8 mouse cellular contexts compared by ENCODE assay signal in the genomic region with DNA sequence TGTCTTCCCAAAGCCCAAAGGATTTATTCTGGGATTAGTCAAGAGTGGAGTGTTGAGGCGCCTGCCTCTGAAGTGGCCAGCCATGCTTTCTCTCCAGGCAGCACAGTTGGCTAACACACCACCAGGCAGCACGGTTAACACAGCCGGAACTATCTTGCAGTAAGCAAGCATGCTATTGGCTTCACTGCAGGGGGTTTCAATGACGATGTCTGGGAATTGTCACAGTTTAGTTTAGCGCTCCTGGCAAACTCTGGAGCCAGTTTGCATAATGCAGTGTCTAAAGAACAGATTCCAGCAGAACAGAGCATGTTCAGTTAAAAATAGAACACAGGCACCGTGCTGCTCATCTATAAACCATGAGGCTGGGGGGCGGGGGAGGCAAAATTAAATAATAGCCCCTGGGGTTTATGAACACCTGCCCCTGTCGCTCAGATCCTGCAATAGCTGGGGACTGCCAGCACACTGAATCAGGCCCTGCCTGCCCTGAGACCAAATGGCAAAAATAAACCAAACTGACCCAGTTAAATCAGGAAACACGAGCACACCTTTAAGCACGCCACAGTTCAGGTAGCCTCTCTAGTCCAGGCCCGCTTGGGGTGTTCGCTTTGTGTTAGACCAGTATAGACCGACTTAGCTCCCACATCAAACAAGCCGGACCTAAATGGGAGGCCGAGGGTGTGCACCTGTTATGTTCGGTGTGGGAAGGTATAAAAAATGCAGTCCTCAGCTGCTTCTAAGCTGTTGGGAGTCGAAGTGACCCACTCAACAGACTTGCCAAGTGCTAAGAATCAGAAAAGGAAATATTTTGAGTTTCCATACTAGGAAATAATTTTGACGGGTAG. TPM values are rescaled to one million over a fixed set of nuclear protein-coding genes. Genes with fewer than 3 reads are reported as not detected.
DNase-seq lines count a peak whose midpoint lies in the region; ATAC-seq lines count a peak whose summit lies in the region.

No protein-coding gene starts in this region.

- no peak overlapping the region for H3K4me3 ChIP-seq in forebrain, embryonic 15.5 days
- no peak overlapping the region for H3K4me3 ChIP-seq in hindbrain, embryonic 14.5 days (replicated peaks; ENCODE audit: low read length)
- no peak overlapping the region for H3K4me3 ChIP-seq in limb, embryonic 12.5 days (replicated peaks)

- H3K9ac ChIP-seq in forebrain, embryonic 15.5 days (replicated peaks): no peak overlapping the region
- no peak overlapping the region for H3K9ac ChIP-seq in hindbrain, embryonic 14.5 days
- H3K9ac ChIP-seq in limb, embryonic 12.5 days (replicated peaks): no peak overlapping the region

- H3K4me1 ChIP-seq in forebrain, embryonic 15.5 days: peaks cover 12% of the 10 kb centered on the region
- peaks cover 11% of the 10 kb centered on the region; the same call in 1 of the 2 replicates for H3K4me1 ChIP-seq in hindbrain, embryonic 14.5 days (replicated peaks; ENCODE audit: control insufficient read depth, insufficient read depth, low read length)
- peaks cover 16% of the 10 kb centered on the region for H3K4me1 ChIP-seq in limb, embryonic 12.5 days (replicated peaks)

- 48% methylated on average over 18 of the region's 18 CpGs for WGBS in forebrain, embryonic 15.5 days
- 48% methylated on average over 18 of the region's 18 CpGs for WGBS in hindbrain, embryonic 14.5 days
- 42% methylated on average over 18 of the region's 18 CpGs for WGBS in limb, embryonic 12.5 days

- H3K9me3 ChIP-seq in forebrain, embryonic 15.5 days: no peaks in the 10 kb centered on the region
- no peaks in the 10 kb centered on the region for H3K9me3 ChIP-seq in hindbrain, embryonic 14.5 days (ENCODE audit: control insufficient read depth, low read length)
- H3K9me3 ChIP-seq in limb, embryonic 12.5 days: no peaks in the 10 kb centered on the region

- H3K27me3 ChIP-seq in forebrain, embryonic 15.5 days: no peaks in the 10 kb centered on the region
- H3K27me3 ChIP-seq in hindbrain, embryonic 14.5 days (ENCODE audit: control insufficient read depth, insufficient read depth, low read length): no peaks in the 10 kb centered on the region
- H3K27me3 ChIP-seq in limb, embryonic 12.5 days: 0 out of 2 replicates have a peak, but pooled peaks cover 4% of the 10 kb centered on the region

- 0 out of 2 replicates have a peak overlapping the region, but pooled peaks have one; percentile 3 for H3K4me2 ChIP-seq in forebrain, embryonic 15.5 days (replicated peaks)
- no peak overlapping the region for H3K4me2 ChIP-seq in hindbrain, embryonic 14.5 days (replicated peaks)
- H3K4me2 ChIP-seq in limb, embryonic 12.5 days: peak overlapping the region; percentile 13; the same call in 1 of the 2 replicates

- peak; percentile 16 for DNase-seq in embryo, embryonic 10 days (ENCODE audit: low spot score)
- DNase-seq in embryo, embryonic 9.5 days (ENCODE audit: extremely low spot score): no peak
- peak; percentile 47 for DNase-seq in adipocyte (ENCODE audit: low spot score)
- DNase-seq in hindbrain, embryonic 14.5 days (ENCODE audit: low spot score): peak; percentile 63
- DNase-seq in telencephalon, adult 2 months (ENCODE audit: low read depth, low spot score): peak; percentile 88

- H3K36me3 ChIP-seq in forebrain, embryonic 15.5 days: no peaks in the 10 kb centered on the region
- no peaks in the 10 kb centered on the region for H3K36me3 ChIP-seq in hindbrain, embryonic 14.5 days (replicated peaks; ENCODE audit: control insufficient read depth, insufficient read depth)
- H3K36me3 ChIP-seq in limb, embryonic 12.5 days: no peaks in the 10 kb centered on the region

- H3K27ac ChIP-seq in forebrain, embryonic 15.5 days (replicated peaks): peak overlapping the region; percentile 60
- H3K27ac ChIP-seq in hindbrain, embryonic 14.5 days: peak overlapping the region; percentile 45; the same call in 1 of the 2 replicates
- H3K27ac ChIP-seq in limb, embryonic 12.5 days: peak overlapping the region; percentile 80

- peak; percentile 90 for ATAC-seq in forebrain, embryonic 15.5 days (replicated peaks)
- peak; percentile 79 for ATAC-seq in hindbrain, embryonic 14.5 days (ENCODE audit: low FRiP score)
- ATAC-seq in limb, embryonic 12.5 days (ENCODE audit: insufficient number of reproducible peaks, insufficient read depth, low FRiP score, low TSS enrichment, low read depth): 0 out of 2 replicates have a peak, but pooled peaks have one; percentile 45
- no peak for ATAC-seq in activated CD4-positive, CD25-positive, alpha-beta regulatory T cell, adult 4 months

RNA-seq across cellular contexts. Expression of gene Sypl, which starts 27.1 kb away (rescaled TPM):
- 39.8 TPM in 2 replicates for polyA plus RNA-seq in forebrain, embryonic 15.5 days (2015; fragmentation: Nextera tagmentation; extraction: Ambion mirVana)
- 50.1 and 50.7 TPM in 2 replicates for polyA plus RNA-seq in hindbrain, embryonic 14.5 days (2014; fragmentation: Nextera tagmentation; extraction: Ambion mirVana)
- polyA plus RNA-seq in limb, embryonic 12.5 days (2016; fragmentation: Nextera tagmentation; extraction: Ambion mirVana): 65.6 and 66.6 TPM in 2 replicates
- 100 to 1,000 TPM; 102 TPM for polyA plus RNA-seq in activated CD4-positive, CD25-positive, alpha-beta regulatory T cell, adult 4 months (2017; shearing (Covaris generic))
